27 mouse cellular contexts compared by ENCODE assay signal in the genomic region with DNA sequence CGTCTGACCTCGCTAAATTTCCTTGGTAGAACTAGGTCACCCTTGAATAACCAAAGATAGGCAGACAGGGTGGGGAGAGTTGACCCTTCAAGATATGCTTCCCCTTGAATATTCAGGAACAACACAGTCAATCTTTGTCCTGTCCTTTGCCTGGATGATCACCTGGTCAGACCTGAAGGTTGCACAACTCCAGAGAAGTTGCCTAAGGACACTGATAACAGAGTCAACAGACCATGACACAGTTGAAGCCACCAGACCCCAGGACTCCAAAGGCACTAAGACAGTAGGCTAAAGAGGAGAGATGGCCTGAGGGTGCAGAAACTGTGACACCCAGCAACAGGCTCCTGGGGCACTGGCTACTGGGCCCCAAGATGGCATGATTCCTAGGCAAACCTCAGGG. TPM values are rescaled to one million over a fixed set of nuclear protein-coding genes. Genes with fewer than 3 reads are reported as not detected.
DNase-seq lines count a peak whose midpoint lies in the region; ATAC-seq and TF ChIP-seq lines count a peak whose summit lies in the region.
"Had no signal": no experiment of that assay in that cellular context is flagged by ENCODE, and none has a peak within 500 bp of the region (broad histone marks: within the 10 kb centered on the region; RNA-seq: fewer than 3 reads in every experiment).

No protein-coding gene starts in this region.

- TF ChIP-seq POLR2A in liver, adult 2 months (IDR thresholded peaks at IDR 0.05; ENCODE audit: extremely low read depth, insufficient read depth, low read length): no peak

- peaks cover 21% of the 10 kb centered on the region for H3K36me3 ChIP-seq in liver, adult 2 months (ENCODE audit: control insufficient read depth, insufficient read depth, low read length)
- H3K36me3 ChIP-seq in liver, embryonic 11.5 days (ENCODE audit: control insufficient read depth, insufficient read depth, low read length): no peaks in the 10 kb centered on the region
- H3K36me3 ChIP-seq in liver, embryonic 14.5 days (replicated peaks; ENCODE audit: control insufficient read depth, insufficient read depth, low read depth): no peaks in the 10 kb centered on the region
- no peaks in the 10 kb centered on the region for H3K36me3 ChIP-seq in liver, postnatal 0 days (replicated peaks; ENCODE audit: insufficient read depth, low read length)
- no peaks in the 10 kb centered on the region for H3K36me3 ChIP-seq in hindbrain, embryonic 14.5 days (replicated peaks; ENCODE audit: control insufficient read depth, insufficient read depth)
- no peaks in the 10 kb centered on the region for H3K36me3 ChIP-seq in forebrain, embryonic 16.5 days (ENCODE audit: control insufficient read depth, insufficient read depth)
- H3K36me3 ChIP-seq: forebrain, embryonic 10.5 days; G1E; heart, embryonic 13.5 days; hindbrain, embryonic 15.5 days had no signal

- peak overlapping the region; percentile 82 for H3K27ac ChIP-seq in liver, adult 2 months (replicated peaks; ENCODE audit: insufficient read depth, low read depth, low read length)
- no peak overlapping the region for H3K27ac ChIP-seq in liver, embryonic 11.5 days (ENCODE audit: low read depth, low read length)
- no peak overlapping the region for H3K27ac ChIP-seq in liver, embryonic 14.5 days
- peak overlapping the region; percentile 75 for H3K27ac ChIP-seq in liver, postnatal 0 days (ENCODE audit: low read depth)
- H3K27ac ChIP-seq in hindbrain, embryonic 14.5 days: no peak overlapping the region
- no peak overlapping the region for H3K27ac ChIP-seq in forebrain, embryonic 16.5 days (ENCODE audit: low read length)
- H3K27ac ChIP-seq: forebrain, embryonic 10.5 days; forebrain, embryonic 13.5 days; gastrocnemius, adult 2 months; heart, embryonic 13.5 days; hindbrain, embryonic 15.5 days had no signal

- H3K79me2 ChIP-seq in liver, adult 2 months (ENCODE audit: control insufficient read depth, insufficient read depth, low read length): no peaks in the 10 kb centered on the region

- 35% methylated on average over 2 of the region's 2 CpGs for WGBS in liver, adult 2 months
- WGBS in liver, embryonic 11.5 days: 71% methylated on average over 2 of the region's 2 CpGs
- 55% methylated on average over 2 of the region's 2 CpGs for WGBS in liver, embryonic 14.5 days (ENCODE audit: insufficient replicate concordance)
- 63% methylated on average over 2 of the region's 2 CpGs for WGBS in liver, postnatal 0 days (ENCODE audit: insufficient replicate concordance)
- WGBS in hindbrain, embryonic 14.5 days: 90% methylated on average over 2 of the region's 2 CpGs
- WGBS in forebrain, embryonic 16.5 days: 88% methylated on average over 2 of the region's 2 CpGs

- H3K9ac ChIP-seq in liver, adult 2 months (ENCODE audit: low read depth, low read length): peak overlapping the region; percentile 29
- no peak overlapping the region for H3K9ac ChIP-seq in liver, embryonic 11.5 days (ENCODE audit: low read depth, low read length)
- H3K9ac ChIP-seq in liver, embryonic 14.5 days (replicated peaks): no peak overlapping the region
- H3K9ac ChIP-seq in liver, postnatal 0 days (replicated peaks): no peak overlapping the region
- no peak overlapping the region for H3K9ac ChIP-seq in hindbrain, embryonic 14.5 days
- no peak overlapping the region for H3K9ac ChIP-seq in forebrain, embryonic 16.5 days (replicated peaks; ENCODE audit: low read depth, low read length)
- H3K9ac ChIP-seq: forebrain, embryonic 13.5 days; forebrain, postnatal 0 days; heart, embryonic 13.5 days; hindbrain, embryonic 15.5 days had no signal

- H3K4me2 ChIP-seq in liver, embryonic 11.5 days: no peak overlapping the region
- H3K4me2 ChIP-seq in liver, embryonic 14.5 days (ENCODE audit: low read depth): no peak overlapping the region
- H3K4me2 ChIP-seq in liver, postnatal 0 days (ENCODE audit: low read depth, low read length): no peak overlapping the region
- H3K4me2 ChIP-seq in hindbrain, embryonic 14.5 days (replicated peaks): no peak overlapping the region
- no peak overlapping the region for H3K4me2 ChIP-seq in forebrain, embryonic 16.5 days (ENCODE audit: low read length)
- H3K4me2 ChIP-seq: forebrain, embryonic 13.5 days; heart, embryonic 13.5 days; hindbrain, embryonic 15.5 days had no signal

- no peak for TF ChIP-seq EP300 in liver, embryonic 14.5 days (IDR thresholded peaks at IDR 0.05; ENCODE audit: low read depth)
- TF ChIP-seq EP300 in liver, postnatal 0 days (IDR thresholded peaks at IDR 0.05; ENCODE audit: low read depth): peak; percentile 67; the same call in 1 of the 2 replicates

- TF ChIP-seq CTCF in liver, adult 2 months (IDR thresholded peaks at IDR 0.05; ENCODE audit: low read depth, low read length): no peak
- no peak for TF ChIP-seq CTCF in liver, embryonic 14.5 days (IDR thresholded peaks at IDR 0.05; ENCODE audit: low read depth)
- TF ChIP-seq CTCF in liver, postnatal 0 days (IDR thresholded peaks at IDR 0.05; ENCODE audit: low read depth): no peak

- DNase-seq in liver, adult 2 months (ENCODE audit: extremely low read depth, low read depth, low spot score): peak; percentile 98
- no peak for DNase-seq in liver, embryonic 11.5 days (ENCODE audit: low spot score)
- peak; percentile 13 to 15 (median 14) for DNase-seq in liver, embryonic 14.5 days (ENCODE audit: low read depth in 3 of 3, low spot score in 3 of 3)
- DNase-seq in liver, postnatal 0 days: peak; percentile 40
- no peak for DNase-seq in hindbrain, embryonic 14.5 days (ENCODE audit: low spot score)
- DNase-seq: adrenal gland, postnatal 10 days; adrenal gland, postnatal 36 days; B cell, adult 2 months; cerebellum, adult 18-20 months; cerebellum, adult 9-10 months; cerebellum, postnatal 14 days; forebrain, postnatal 0 days; gastrocnemius, adult 2 months; gastrocnemius, postnatal 14 days; heart, adult 18-20 months; heart, postnatal 14 days; heart, postnatal 4 days had no signal

- ATAC-seq in liver, embryonic 11.5 days (replicated peaks; ENCODE audit: low FRiP score): no peak
- ATAC-seq in liver, embryonic 14.5 days (ENCODE audit: insufficient read depth): peak; percentile 53; the same call in 1 of the 2 replicates
- ATAC-seq in liver, postnatal 0 days: peak; percentile 82
- no peak for ATAC-seq in hindbrain, embryonic 14.5 days (ENCODE audit: low FRiP score)
- ATAC-seq in forebrain, embryonic 16.5 days: no peak
- ATAC-seq: forebrain, embryonic 13.5 days; forebrain, postnatal 0 days; Patski had no signal

- no peak overlapping the region for H3K4me3 ChIP-seq in liver, adult 2 months (ENCODE audit: insufficient read depth, low read depth, low read length)
- no peak overlapping the region for H3K4me3 ChIP-seq in liver, embryonic 11.5 days (ENCODE audit: low read depth, low read length)
- no peak overlapping the region for H3K4me3 ChIP-seq in liver, embryonic 14.5 days (ENCODE audit: insufficient read depth in 1 of 2, low read depth in 2 of 2, low read length in 2 of 2)
- H3K4me3 ChIP-seq in liver, postnatal 0 days (ENCODE audit: low read depth, low read length): no peak overlapping the region
- H3K4me3 ChIP-seq in hindbrain, embryonic 14.5 days (replicated peaks; ENCODE audit: low read length): no peak overlapping the region
- H3K4me3 ChIP-seq in forebrain, embryonic 16.5 days (replicated peaks; ENCODE audit: low read length): no peak overlapping the region
- H3K4me3 ChIP-seq: forebrain, embryonic 10.5 days; forebrain, embryonic 13.5 days; gastrocnemius, adult 2 months; heart, embryonic 13.5 days; hindbrain, embryonic 15.5 days had no signal

- peaks cover 30% of the 10 kb centered on the region for H3K4me1 ChIP-seq in liver, adult 2 months (ENCODE audit: control insufficient read depth, insufficient read depth, low read length)
- no peaks in the 10 kb centered on the region for H3K4me1 ChIP-seq in liver, embryonic 11.5 days (replicated peaks; ENCODE audit: control insufficient read depth, insufficient read depth, low read length)
- H3K4me1 ChIP-seq in liver, embryonic 14.5 days (replicated peaks; ENCODE audit: control insufficient read depth in 2 of 2, insufficient read depth in 2 of 2, low read length in 1 of 2): peaks cover 0 to 3% of the 10 kb centered on the region in 2 experiments; a peak in 1 of 4 replicates
- H3K4me1 ChIP-seq in liver, postnatal 0 days (ENCODE audit: insufficient read depth): peaks cover 12% of the 10 kb centered on the region; the same call in 1 of the 2 replicates
- no peaks in the 10 kb centered on the region for H3K4me1 ChIP-seq in hindbrain, embryonic 14.5 days (replicated peaks; ENCODE audit: control insufficient read depth, insufficient read depth, low read length)
- H3K4me1 ChIP-seq in forebrain, embryonic 16.5 days (replicated peaks; ENCODE audit: control insufficient read depth, insufficient read depth, low read length): no peaks in the 10 kb centered on the region
- H3K4me1 ChIP-seq: forebrain, embryonic 10.5 days; forebrain, embryonic 13.5 days; heart, embryonic 13.5 days; hindbrain, embryonic 15.5 days had no signal

- H3K27me3 ChIP-seq in liver, adult 2 months (ENCODE audit: control insufficient read depth, insufficient read depth, low read length): no peaks in the 10 kb centered on the region
- H3K27me3 ChIP-seq in liver, embryonic 11.5 days (replicated peaks; ENCODE audit: control insufficient read depth, insufficient read depth, low read length): no peaks in the 10 kb centered on the region
- H3K27me3 ChIP-seq in liver, embryonic 14.5 days (ENCODE audit: control insufficient read depth, insufficient read depth, low read length): no peaks in the 10 kb centered on the region
- H3K27me3 ChIP-seq in liver, postnatal 0 days (ENCODE audit: insufficient read depth, low read length): no peaks in the 10 kb centered on the region
- H3K27me3 ChIP-seq in hindbrain, embryonic 14.5 days (ENCODE audit: control insufficient read depth, insufficient read depth, low read length): no peaks in the 10 kb centered on the region
- no peaks in the 10 kb centered on the region for H3K27me3 ChIP-seq in forebrain, embryonic 16.5 days (replicated peaks; ENCODE audit: control insufficient read depth, insufficient read depth, low read length)
- H3K27me3 ChIP-seq: forebrain, embryonic 13.5 days; heart, embryonic 13.5 days; hindbrain, embryonic 15.5 days; Patski had no signal

- no peaks in the 10 kb centered on the region for H3K9me3 ChIP-seq in liver, embryonic 11.5 days (ENCODE audit: control insufficient read depth, low read length)
- no peaks in the 10 kb centered on the region for H3K9me3 ChIP-seq in liver, embryonic 14.5 days (ENCODE audit: control insufficient read depth, low read length)
- no peaks in the 10 kb centered on the region for H3K9me3 ChIP-seq in liver, postnatal 0 days (ENCODE audit: low read length)
- H3K9me3 ChIP-seq in hindbrain, embryonic 14.5 days (ENCODE audit: control insufficient read depth, low read length): 0 out of 2 replicates have a peak, but pooled peaks cover 2% of the 10 kb centered on the region
- peaks cover 2% of the 10 kb centered on the region; the same call in 1 of the 2 replicates for H3K9me3 ChIP-seq in forebrain, embryonic 16.5 days (ENCODE audit: control insufficient read depth, low read length)
- H3K9me3 ChIP-seq: hindbrain, embryonic 15.5 days had no signal

RNA-seq across cellular contexts. Expression of a gene that starts 15.8 kb away (rescaled TPM):
- total RNA-seq in liver, adult 2 months (2014; rRNA removed): 421 and 487 TPM in 2 replicates
- 561 and 742 TPM in 2 replicates for polyA plus RNA-seq in liver, adult 2 months (2012; rRNA removed)
- polyA plus RNA-seq in liver, embryonic 11.5 days (2014; fragmentation: Nextera tagmentation; extraction: Ambion mirVana): 0.13 and 0.23 TPM in 2 replicates
- 2.6 and 2.9 TPM in 2 replicates for polyA plus RNA-seq in liver, embryonic 14.5 days (2012; rRNA removed)
- 3.4 and 4.8 TPM in 2 replicates for polyA plus RNA-seq in liver, embryonic 14.5 days (2014; fragmentation: Nextera tagmentation; extraction: Ambion mirVana)
- polyA plus RNA-seq in liver, postnatal 0 days (2015; fragmentation: Nextera tagmentation; extraction: Ambion mirVana): 151 and 198 TPM in 2 replicates
- 0.22 TPM in 1 of 2 replicates, not detected in the other for polyA plus RNA-seq in hindbrain, embryonic 14.5 days (2014; fragmentation: Nextera tagmentation; extraction: Ambion mirVana)
- polyA plus RNA-seq in forebrain, embryonic 16.5 days (2015; fragmentation: Nextera tagmentation; extraction: Ambion mirVana): 0.16 TPM in 1 of 2 replicates, not detected in the other
- total RNA-seq: CH12.LX had no signal
- polyA plus RNA-seq: embryonic facial prominence, embryonic 11.5 days; forebrain, embryonic 10.5 days; forebrain, embryonic 13.5 days; G1E; hindbrain, embryonic 11.5 days had no signal

RNA-seq across cellular contexts. Expression of a gene that starts 57.6 kb away (rescaled TPM):
- 3.6 and 5.6 TPM in 2 replicates for total RNA-seq in liver, adult 2 months (2014; rRNA removed)
- polyA plus RNA-seq in liver, adult 2 months (2012; rRNA removed): 2.4 and 3.5 TPM in 2 replicates
- 0.10 TPM in 1 of 2 replicates, not detected in the other for polyA plus RNA-seq in liver, embryonic 11.5 days (2014; fragmentation: Nextera tagmentation; extraction: Ambion mirVana)
- polyA plus RNA-seq in liver, embryonic 14.5 days (2012; rRNA removed): 0.17 and 0.21 TPM in 2 replicates
- polyA plus RNA-seq in liver, embryonic 14.5 days (2014; fragmentation: Nextera tagmentation; extraction: Ambion mirVana): 0.10 and 0.13 TPM in 2 replicates
- polyA plus RNA-seq in liver, postnatal 0 days (2015; fragmentation: Nextera tagmentation; extraction: Ambion mirVana): 0.36 TPM in 2 replicates
- polyA plus RNA-seq in hindbrain, embryonic 14.5 days (2014; fragmentation: Nextera tagmentation; extraction: Ambion mirVana): 0.24 and 0.43 TPM in 2 replicates
- 0.08 and 0.09 TPM in 2 replicates for polyA plus RNA-seq in forebrain, embryonic 16.5 days (2015; fragmentation: Nextera tagmentation; extraction: Ambion mirVana)
- total RNA-seq: CH12.LX had no signal
- polyA plus RNA-seq: embryonic facial prominence, embryonic 11.5 days; forebrain, embryonic 10.5 days; G1E had no signal

Comparison
In these comparisons a context has a peak if more than half of its experiments do, and no peak if none do; other contexts are left out.
1. DNase-seq: peak in liver, adult 2 months (single experiment), liver, embryonic 14.5 days (3 of 3) and liver, postnatal 0 days (single experiment); none in liver, embryonic 11.5 days (single experiment) and hindbrain, embryonic 14.5 days (single experiment).
2. H3K27ac ChIP-seq: peak in liver, adult 2 months (single experiment) and liver, postnatal 0 days (single experiment); none in liver, embryonic 11.5 days (single experiment), liver, embryonic 14.5 days (single experiment), hindbrain, embryonic 14.5 days (single experiment) and forebrain, embryonic 16.5 days (single experiment).
3. ATAC-seq: peak in liver, embryonic 14.5 days (single experiment) and liver, postnatal 0 days (single experiment); none in liver, embryonic 11.5 days (single experiment), hindbrain, embryonic 14.5 days (single experiment) and forebrain, embryonic 16.5 days (single experiment).
4. RNA of a gene that starts 15.8 kb away (polyA plus RNA-seq): 561 to 742 TPM in liver, adult 2 months and 151 to 198 TPM in liver, postnatal 0 days; 2.6 to 4.8 TPM in liver, embryonic 14.5 days, 0.13 to 0.23 TPM in liver, embryonic 11.5 days, 0.16 TPM in forebrain, embryonic 16.5 days and 0.22 TPM in hindbrain, embryonic 14.5 days; every median in the first group is over 10 times any median in the second.